Mouse (Mus musculus): ENCODE results near the gene Ttc28. TPM values are rescaled to one million over a fixed set of nuclear protein-coding genes. Genes with fewer than 3 reads are reported as not detected.
A peak's percentile ranks its signal among the peaks of the same experiment; 100 is the strongest.

The Ttc28 gene
- total RNA-seq, 2 experiments from 2014 or later = 97.3 to 112 TPM

DNA sequence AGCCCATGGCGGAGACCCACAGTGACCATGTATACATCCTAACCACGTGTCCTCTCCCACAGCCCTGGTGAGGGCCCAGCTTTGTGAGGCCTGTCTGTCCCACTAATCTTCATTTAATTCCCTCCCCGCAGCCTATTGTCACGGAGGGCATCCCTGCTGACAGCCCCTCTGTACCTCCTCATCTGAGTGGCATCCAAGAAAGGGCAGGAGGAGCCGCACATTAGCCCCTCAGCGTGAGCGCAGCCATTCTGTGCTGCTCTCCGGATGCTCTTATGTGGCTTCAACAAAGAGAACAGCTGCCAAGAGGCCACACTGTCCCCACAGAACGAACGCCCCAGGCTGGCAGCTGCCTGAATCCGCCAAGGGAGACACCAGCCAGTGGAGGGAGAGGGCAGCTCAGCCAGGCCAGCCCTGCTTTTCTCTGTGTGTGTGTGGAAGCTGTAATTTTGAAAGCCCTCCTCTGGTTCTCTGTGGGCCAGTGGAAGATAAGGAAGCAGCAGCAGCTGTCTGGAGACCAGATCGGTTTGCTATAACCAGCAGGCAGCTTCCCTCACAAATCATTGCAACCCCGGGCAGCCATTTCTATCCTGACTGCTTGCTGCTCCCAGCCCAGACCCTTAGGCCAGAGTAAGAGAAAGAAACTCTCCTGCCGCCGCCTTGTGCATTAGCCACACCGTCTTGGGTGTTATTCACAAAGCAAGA, 341.2 kb downstream of the Ttc28 start:
- DNase-seq = peak; percentile 86
- intact Hi-C loops (cut with DNase I) = no loop called here

DNA sequence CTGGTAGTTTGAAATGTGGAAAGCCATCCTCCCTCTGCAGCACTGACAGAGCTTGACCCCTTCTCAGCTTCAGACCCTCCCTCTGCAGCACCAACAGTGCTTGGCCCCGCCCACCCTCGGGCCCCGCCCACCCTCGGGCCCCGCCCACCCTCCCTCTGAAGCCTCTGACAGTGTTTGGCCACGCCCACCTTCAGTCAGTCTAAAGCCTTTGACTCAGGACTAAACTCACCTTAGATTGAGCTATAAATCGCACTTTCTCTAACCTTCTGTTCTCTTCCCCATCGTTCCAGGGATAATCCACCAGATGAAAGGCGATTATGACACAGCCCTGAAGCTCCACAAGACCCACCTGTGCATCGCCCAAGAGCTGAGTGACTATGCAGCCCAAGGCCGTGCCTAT, 343.2 kb downstream of the Ttc28 start:
- DNase-seq = no peak
- intact Hi-C loops (cut with DNase I) = no loop called here

DNA sequence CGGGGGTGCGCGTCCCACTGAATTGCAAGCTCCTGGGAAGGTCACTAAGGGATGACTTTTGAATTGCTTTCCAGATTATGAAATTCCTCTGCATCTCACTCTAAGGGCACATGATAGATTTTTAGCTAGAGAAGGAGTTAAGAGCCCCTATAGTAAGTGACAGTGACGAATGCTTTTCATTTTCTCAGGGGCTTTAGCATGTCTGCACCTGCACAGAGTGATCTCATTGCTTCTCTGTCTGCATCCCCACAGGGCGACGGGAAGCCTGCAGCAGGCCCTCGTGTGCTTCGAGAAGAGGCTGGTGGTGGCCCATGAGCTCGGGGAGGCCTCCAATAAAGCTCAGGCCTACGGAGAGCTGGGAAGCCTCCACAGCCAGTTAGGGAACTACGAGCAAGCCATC, 345.7 kb downstream of the Ttc28 start:
- DNase-seq = no peak
- intact Hi-C loops (cut with DNase I) = no loop called here

DNA sequence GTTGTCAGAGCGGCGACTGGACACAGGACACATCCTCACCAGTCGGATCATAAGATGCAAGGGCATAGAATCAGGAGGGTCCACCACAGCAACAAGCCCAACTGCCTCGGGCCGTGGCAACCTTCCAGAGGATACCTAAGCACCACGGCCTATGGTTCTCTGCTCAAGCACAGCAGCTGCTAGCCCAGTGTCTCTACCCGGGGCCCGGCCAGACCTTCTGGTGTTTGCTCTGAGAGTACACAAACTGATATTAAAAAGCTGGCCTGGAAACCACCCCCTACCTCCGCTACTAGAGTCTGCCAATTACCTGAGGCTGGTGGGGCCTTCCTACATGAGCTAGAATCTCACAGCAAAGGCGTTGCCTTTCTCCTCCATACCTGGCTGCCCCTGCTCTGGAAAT, 346.9 kb downstream of the Ttc28 start:
- DNase-seq = peak; percentile 77
- intact Hi-C loops (cut with DNase I) = no loop called here

DNA sequence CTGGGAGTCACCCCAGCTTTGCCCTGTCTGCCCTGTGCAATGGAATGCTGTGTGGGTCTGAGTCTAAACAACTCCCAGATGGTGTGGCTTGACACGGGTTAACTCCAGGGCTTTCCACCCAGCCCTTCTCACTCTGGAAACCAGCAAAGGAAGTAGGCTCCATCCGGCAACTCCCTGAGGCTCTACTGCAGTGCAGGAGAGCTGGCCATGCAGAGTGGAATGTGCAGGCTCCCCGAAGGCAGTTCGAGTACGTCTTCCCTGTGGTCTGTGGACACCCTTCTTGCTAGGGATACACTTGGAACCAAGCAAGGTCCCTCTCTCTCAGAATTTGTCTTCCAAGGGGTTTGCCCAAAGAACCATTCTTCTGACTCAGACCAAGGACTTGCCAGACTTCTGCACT, 348.2 kb downstream of the Ttc28 start:
- no peak for DNase-seq
- intact Hi-C loops (cut with DNase I) = no loop called here

DNA sequence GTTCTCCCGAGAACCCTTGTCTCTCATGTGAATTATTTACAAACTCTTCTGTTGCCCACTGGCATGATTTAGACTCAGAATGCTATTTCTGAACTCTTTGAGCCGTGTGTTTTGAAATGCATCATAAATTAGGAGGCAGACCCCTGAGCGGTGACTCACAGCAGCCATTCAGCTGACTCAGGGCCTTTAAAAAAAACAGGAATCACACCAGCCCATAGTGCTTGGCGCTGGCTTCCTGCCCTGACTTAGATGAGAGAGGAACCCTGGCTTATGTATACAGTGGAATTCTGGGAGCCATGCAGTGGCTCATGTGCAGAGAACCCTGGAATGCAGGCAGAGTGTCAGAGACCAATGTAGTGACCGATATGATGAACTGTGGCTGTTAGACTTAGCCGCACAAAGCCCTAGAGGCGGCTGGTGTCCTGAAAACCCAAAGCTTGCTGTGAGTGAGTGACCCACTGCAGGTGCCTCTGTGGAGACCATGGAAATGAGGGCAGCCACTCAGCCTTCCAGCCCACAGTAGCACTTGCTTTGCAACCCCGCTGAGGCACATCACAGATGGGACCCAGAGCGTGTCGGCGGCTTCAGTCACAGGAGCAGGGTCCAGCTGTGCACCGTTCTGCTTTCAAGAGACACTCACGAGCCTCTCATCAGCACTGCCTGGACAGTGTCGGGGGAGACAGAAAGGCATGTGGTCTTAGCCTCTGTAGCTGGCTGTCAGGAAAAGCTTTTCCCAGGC, 348.9 kb downstream of the Ttc28 start:
- intact Hi-C loops (cut with DNase I) = no loop called here
- peak; percentile 59 for DNase-seq

DNA sequence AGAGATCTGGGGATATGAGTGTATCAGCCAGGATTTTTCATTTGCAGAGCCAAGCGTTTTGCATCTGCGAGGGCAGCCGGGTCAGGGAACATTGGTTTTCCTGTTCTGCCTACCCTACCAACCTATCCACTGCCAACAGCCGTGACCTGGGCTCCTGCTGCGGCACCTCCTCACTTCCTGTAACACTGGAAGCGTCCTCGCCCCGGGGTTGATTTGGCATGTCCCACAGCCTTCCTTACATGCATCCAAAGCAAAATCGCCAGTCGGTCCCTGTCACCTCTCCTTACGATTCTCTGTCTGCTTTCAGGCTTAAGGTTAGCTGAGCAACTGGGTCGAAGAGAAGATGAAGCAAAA, 349.4 kb downstream of the Ttc28 start:
- intact Hi-C loops (cut with DNase I) = no loop called here
- DNase-seq = no peak

DNA sequence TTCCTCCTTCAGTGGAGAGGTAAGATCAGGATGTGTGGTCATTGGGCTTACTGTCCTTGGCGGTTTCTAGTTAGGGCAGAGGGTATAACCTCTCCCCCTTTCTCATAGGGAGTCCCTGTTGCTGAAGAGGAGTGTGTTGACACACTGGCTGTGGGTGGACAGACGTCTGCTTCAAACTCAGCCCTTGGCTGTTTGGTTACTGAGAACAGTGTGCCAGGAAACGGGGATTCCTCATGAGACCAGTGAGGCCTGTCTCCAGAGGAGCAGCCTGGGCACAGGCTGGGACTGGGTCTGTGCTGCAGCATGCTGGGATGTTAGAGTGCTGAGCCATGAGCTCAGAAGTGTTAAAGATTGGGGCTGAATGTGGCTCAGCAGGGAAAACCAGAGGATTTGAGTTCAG, 350.1 kb downstream of the Ttc28 start:
- no peak for DNase-seq
- intact Hi-C loops (cut with DNase I) = no loop called here

DNA sequence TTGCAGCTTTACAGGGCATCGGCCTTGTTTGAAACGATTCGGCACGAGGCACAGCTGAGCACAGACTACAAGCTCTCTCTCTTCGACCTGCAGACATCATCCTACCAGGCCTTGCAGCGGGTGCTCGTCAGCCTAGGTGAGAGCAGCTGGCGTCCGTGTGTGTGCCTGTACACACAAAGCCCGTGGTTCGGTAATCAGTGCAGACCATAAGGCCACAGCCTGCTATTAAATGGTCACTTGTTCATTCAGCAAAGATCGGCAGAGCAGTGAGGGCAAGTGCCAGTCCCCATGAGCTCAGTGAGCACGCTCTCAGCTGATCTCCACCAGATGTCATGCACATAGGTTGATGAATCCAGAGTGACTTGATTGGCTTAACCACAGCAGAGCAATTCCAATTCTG, 351.4 kb downstream of the Ttc28 start:
- intact Hi-C loops (cut with DNase I) = no loop called here
- DNase-seq = no peak

DNA sequence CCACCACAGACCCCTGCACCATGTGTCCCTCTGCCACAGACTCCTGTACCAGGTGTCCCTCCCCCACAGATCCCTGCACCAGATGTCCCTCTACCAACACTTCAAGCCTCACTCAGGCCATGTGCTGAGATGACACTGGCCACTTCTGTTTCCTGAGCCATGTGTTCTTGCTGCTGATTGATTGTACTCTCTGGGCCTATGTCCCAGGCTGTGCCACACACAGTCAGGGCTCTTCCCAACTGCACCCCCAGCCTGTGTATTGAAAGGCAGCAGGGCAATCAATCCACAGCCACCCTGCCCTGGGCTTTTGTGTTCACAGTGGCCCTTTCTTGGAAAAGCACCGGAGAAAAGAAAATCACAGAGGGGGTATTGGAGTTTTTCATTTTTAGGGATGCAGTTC, 352.2 kb downstream of the Ttc28 start:
- intact Hi-C loops (cut with DNase I) = no loop called here
- DNase-seq = no peak

DNA sequence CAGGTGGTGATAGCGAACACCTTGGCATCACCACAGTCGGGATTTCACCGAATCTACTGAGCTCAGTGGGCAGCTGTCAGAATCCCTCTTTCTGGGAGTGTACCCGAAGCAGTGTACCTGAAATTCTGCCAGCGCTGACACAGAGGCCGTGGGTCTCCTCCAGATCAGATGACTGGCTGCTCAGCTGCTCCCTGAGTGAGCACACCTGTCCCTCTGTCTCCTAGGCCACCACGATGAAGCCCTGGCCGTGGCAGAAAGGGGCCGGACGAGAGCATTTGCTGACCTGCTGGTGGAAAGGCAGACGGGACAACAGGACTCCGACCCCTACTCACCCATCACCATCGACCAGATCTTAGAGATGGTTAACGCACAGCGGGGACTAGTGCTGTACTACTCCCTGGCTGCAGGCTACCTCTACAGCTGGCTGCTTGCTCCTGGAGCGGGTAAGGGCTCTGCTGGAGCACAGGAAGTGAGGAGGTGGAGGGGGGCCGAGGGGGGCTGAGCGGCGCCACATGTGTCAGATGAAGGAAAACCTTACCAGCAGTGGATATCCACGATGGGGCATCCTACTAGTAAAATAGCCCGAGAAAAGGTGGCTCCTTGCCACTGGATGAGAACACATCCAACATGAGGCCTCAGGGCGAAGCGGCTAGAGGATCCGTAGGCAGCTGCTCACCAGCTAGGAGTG, 353.6 kb downstream of the Ttc28 start:
- intact Hi-C loops (cut with DNase I) = no loop called here
- no peak for DNase-seq

DNA sequence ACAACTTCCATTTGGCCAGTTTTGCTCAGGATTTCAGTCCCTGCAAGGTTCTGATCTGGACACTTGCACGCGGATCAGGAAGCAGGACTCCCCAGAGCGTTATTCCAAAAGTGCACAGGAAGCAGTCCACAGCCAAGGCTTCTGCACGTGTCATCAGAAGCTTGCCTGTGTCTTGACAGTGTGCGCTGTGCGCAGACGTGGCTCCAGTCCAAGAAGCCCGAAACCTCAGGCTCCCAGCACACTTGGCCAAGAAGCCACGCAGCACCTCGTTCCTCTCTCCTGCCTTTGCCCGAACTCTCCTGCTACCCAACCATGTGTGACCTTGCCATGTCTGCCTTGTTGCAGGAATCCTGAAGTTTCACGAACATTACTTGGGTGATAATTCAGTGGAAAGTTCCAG, 355.5 kb downstream of the Ttc28 start:
- intact Hi-C loops (cut with DNase I) = no loop called here
- DNase-seq = peak; percentile 67

DNA sequence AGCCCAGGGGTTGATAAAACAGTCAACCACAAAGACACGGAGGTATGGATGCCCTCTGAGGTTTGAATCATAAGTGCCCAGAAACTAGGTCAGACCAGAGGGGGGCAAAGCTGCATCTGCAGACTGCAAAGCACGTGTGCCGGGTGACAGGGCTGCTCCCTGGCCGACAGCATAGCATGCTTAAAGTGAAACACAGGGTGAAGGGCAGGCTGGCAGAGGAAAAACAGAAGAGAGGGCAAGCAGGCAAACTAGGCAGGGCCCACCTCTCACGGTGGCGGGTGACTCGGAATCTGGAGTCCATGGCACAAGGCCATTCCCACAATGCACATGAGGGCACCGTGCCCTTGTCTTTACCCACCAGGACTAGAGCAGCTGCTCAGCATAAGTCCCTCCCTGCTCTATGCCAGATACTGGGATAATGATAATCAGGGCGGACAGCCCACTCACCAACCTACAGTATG, 357.6 kb downstream of the Ttc28 start:
- intact Hi-C loops (cut with DNase I) = no loop called here

DNA sequence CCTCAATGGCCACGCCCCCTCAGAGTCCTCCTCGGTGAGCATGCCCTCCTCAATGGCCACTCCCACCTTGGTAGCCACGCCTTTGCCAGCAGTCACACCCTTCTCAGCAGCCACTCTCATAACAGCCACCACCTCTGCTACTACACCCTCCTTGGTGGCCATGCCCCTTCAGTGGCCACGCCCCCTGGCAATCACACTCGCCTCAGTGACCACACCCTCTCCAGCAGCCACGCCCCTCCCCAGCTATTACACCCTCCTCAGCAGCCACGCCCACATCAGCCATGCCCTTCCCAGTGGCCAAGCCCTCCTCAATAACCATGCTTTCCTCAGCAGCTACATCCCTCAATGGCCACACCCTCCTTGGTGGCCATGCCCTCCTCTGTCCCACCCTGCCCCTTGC, 359.6 kb downstream of the Ttc28 start:
- intact Hi-C loops (cut with DNase I) = no loop called here
- DNase-seq = no peak

More for the DNA sequence above, 357.6 kb downstream of the Ttc28 start:
- DNase-seq = peak; percentile 84

DNA sequence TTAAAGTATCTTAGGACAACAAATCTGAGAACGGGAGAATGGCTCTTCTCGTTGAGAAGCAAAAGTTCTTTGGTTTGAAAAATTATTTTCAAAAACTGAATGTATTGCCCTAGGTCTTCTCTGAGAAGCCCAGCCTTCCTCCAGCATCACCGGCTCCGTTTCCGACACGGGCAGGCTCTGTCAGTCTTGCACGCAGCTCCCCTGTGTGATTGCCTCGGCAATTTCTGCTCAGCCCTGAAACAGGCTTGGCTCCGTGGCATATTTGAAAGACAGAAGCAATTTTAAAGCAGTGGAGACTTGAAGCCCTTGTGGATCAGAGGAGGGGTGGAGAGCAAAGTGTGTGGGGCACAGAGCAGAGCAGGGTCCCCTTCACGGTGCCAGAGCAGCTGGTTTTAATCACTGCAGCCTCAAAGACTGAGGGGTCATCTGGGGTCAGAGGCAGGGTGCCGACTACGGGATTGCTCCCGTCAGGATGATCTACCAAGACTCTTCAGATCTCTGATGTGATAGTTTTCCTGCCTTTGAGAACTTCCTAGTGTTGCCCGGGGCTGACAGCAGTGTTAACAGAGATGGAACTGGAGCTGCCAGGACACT, 363.9 kb downstream of the Ttc28 start:
- intact Hi-C loops (cut with DNase I) = no loop called here
- DNase-seq = no peak

DNA sequence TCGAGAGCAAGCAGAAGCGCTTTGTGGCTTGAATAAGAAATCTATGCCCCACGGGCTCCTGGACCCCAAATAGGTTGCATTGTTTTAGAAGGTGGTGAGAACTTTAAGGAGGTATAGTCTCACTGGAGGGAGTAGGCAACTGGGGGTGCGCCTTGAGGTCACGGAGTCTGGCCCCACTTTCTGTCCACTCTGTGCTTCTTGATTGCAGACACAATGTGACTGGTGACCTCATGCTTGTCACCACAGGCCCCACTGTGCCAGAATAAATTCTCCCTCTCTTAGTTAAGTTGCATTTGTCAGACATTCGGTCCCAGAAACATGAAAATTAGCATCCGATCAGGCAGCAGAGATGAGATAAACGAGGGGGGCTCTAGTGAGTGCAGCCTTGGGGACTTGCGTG, 364.5 kb downstream of the Ttc28 start:
- intact Hi-C loops (cut with DNase I) = no loop called here

DNA sequence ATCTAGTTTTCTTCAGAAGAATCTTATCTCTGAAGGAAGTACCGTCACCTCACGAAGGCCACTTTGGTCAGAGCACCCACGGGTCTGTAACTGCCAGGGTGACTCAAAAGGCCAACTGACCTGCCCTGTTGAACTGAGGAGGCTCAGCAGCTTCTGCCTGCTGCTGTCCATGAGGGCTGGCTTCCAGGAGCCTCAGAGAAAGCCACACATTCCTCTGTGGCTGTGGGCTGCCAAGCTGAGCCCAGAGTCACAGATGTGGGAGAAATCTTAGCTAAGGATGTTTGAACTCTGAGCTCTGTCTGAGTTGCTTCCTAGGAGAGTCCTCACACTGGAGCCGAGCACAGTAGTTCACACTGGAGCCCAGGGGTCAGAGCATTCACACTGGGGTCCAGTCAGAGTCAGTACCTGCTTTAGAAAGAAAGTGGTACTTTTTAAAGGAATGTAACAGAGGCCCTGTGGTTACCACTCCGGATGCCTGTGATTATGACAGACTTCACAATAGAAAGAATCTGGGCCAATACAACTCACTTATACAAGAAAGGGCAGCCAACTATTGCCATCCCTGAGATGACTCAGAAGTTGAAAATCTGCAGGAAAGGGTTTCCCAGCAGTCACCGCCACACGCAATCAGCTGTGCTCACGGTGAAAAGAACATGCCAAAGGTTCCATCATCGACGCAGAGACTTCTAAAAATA, 368.1 kb downstream of the Ttc28 start:
- intact Hi-C loops (cut with DNase I) = no loop called here
- DNase-seq = no peak

More for the DNA sequence above, 364.5 kb downstream of the Ttc28 start:
- no peak for DNase-seq

DNA sequence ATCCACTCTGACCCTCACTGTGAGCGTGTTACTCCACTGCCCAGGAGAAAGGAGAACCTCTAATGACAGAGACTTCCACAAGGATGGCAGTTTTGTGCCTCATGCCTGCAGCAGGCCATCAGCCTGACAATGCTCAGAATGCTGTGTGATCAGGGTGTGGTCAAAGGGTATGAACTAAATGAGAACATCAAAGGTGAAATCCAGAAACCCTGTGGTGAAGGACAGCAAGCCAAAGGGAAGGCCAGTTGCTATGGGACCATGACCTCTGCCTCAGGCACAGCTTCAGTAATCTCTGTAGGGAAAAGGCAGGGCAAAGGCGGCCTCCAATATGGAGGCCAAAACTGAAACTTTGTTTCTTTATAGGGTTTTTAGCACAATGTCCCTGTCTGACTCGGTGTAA, 372.5 kb downstream of the Ttc28 start:
- DNase-seq = no peak
- intact Hi-C loops (cut with DNase I) = loop anchor here (10.0 kb wide), 1 partner anchor 417 kb away; the partner anchor contains the start of genes Chek2 and Hscb

DNA sequence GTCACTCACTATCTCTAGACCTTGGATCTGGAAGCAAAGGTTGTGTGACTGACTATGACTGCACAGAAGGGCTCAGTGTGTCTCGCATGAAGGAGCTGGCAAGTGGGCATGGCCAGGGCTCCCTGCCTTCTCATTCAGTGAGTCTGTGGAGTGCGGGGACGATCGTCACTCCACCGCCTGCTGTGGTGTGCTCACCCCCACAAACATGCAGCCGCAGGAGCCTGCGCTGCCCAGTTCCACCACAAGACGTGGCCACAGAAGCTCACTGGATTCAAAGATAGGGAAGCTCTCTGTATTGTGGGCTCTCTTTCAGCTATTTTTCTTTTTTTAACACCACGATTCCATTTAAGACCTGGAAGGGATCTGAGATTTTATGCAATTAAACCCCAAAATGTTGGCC, 374.8 kb downstream of the Ttc28 start:
- intact Hi-C loops (cut with DNase I) = loop anchor here (10.0 kb wide), 1 partner anchor 420 kb away; the partner anchor contains the start of genes Chek2 and Hscb
- DNase-seq = no peak

DNA sequence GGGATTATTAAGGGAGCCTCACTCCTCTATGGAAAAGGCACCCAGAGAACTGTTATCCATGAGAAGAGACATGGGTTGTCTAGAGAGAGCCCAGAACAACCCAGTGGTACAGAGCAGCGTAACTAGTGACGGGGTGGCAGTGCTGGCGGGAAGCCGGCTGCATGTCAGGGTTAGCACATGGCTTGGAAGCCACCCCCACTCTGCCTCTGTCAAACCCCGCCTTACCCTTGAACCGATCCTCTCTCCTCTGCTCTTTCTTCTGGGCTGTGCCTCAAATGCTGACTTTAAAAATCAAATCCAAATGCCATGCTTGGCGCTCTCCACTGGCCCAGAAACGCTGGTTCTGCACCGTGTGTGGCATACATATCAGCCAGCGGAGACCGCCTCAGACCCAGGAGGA, 375.2 kb downstream of the Ttc28 start:
- DNase-seq = no peak

More for the DNA sequence above, 375.2 kb downstream of the Ttc28 start:
- intact Hi-C loops (cut with DNase I) = loop anchor here (5.0 to 10.0 kb wide), 2 partner anchors 272 to 420 kb away; partner anchors contain the start of genes Chek2 and Hscb
